Mouse (Mus musculus) cerebellum, postnatal 4 days (tissue): Measurements from ENCODE around the gene Fam122a.

ENCODE experiments used
- DNase-seq, 2 experiments: peaks; one replicate each; pipeline ENCODE4 v3.0.0; 2022; ENCODE audit warnings: low spot score in 2 of 2, mixed read lengths in 1 of 2

Fam122a gene

GRCm38 (mm10) chr19:24431381-24431780 is 45.8 kb downstream of the Fam122a start:
- DNase-seq = no peak

- no peak for DNase-seq
These were observed 49.1 kb downstream of the Fam122a start for GRCm38 (mm10) chr19:24428011-24428410.

GRCm38 (mm10) chr19:24427258-24427657 is 49.9 kb downstream of the Fam122a start:
- no peak for DNase-seq

GRCm38 (mm10) chr19:24426759-24427181 is 50.4 kb downstream of the Fam122a start:
- DNase-seq = no peak
